Mouse (Mus musculus) duodenum, adult 2 months (tissue): Measurements from ENCODE around the gene Il2rg. TPM values are rescaled to one million over a fixed set of nuclear protein-coding genes. Genes with fewer than 3 reads are reported as not detected.

Source experiments
- polyA plus RNA-seq: library from polyadenylated mRNA; depleted of rRNA; stranded (reverse); fragments of >200 nt; gene quantifications from 2 replicates; pipeline ENCODE4 v1.2.3, GENCODE M21; 2012; ENCODE audit warnings: low replicate concordance; rRNA removed

Gene Il2rg
- polyA plus RNA-seq, result 5.3 and 11.3 TPM in 2 replicates

GRCm38 (mm10) chrX:101268025-101268754, at the start of gene Il2rg:
Gene Il2rg (minus strand): TSS chrX:101268255.

GRCm38 (mm10) chrX:101299055-101299454, 31.0 kb upstream of the Il2rg start, which contains the start of gene Nlgn3:
Gene Nlgn3 (plus strand): TSS chrX:101299168.

DNA sequence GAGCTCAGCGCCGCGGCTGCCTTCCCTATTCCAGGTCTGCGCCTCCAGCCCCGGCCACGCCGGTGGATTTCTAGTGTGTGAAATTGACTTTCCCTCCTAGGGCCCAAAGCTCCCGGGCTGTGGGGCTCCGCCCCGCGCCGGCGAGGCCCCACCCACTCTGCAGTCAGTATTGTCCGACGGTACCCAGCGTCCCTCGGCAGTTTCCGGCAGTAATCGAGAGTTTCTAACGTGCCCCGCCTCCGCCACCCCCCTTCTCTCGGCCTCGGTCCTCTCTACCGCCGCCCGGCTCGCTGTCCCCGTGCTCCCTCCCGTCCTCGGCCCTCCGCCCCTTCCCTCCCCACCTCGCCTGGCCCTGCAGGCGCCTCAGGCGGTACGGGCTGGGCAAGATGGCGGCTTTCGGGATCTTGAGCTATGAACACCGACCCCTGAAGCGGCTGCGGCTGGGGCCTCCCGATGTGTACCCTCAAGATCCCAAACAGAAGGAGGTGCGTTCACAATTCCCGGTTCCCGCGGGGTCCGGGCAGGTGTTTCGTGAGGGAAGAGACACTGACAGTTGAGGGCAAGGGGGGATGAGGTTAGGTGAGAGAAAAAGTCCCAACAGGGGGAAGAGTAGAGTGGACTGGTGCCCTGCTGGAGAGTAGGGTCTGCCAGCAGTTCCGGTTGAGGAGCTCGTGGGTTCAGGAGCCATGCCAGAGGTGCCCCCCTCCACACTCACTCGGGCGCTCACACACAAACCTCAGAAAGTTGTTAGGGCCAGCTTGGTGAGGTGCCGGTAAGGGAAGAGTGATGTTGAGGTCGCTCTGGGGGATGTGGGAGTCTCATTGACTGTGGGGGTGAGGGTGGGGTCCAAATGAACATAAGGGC, 6.1 kb upstream of the Il2rg start, which contains the start of gene Med12:
Gene Med12 (plus strand): TSS at position 156 of the 864 bp plus-strand sequence.

DNA sequence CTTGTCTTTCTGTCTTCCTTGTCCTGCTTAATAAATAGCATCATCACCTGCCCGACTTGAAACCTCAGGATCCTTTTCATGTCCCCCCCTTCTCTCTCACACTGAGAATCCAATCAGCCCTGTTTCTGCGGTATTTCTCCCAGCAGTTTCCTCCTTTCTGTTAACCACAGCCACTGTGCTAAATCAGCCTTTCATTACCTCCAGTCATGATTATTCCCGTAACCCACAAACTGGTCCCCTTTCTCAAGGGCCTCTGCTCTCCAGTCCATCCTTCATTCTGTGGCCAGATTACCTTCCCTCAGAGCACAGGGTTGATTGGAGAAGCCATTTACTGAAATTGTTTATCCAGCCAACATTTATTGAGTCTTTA, 685 bp upstream of the Il2rg start, which contains the start of gene Gm20489:
Gene Gm20489 (minus strand): TSS at position 269 of the 370 bp plus-strand sequence.

GRCm38 (mm10) chrX:101263892-101264291, 4.2 kb downstream of the Il2rg start, which contains the start of gene Gm614:
Gene Gm614 (minus strand): TSS chrX:101263992.

GRCm38 (mm10) chrX:101253952-101254729, 13.9 kb downstream of the Il2rg start, which contains the start of gene Foxo4:
Gene Foxo4 (plus strand): TSS chrX:101254528.

GRCm38 (mm10) chrX:101221834-101222795, 45.9 kb downstream of the Il2rg start, which contains the start of gene Snx12:
Gene Snx12 (minus strand): TSS chrX:101222563.

Other genes starting within 250 kb of the Il2rg start
- gene Tex11, start 208.6 kb downstream of the Il2rg start, polyA plus RNA-seq, result not detected in 2 replicates
- gene Slc7a3, start 182.2 kb downstream of the Il2rg start, polyA plus RNA-seq, result 0.41 and 2.6 TPM in 2 replicates
- 7.3 and 13.9 TPM in 2 replicates for gene Snx12, start 45.7 kb downstream of the Il2rg start, polyA plus RNA-seq
- 27.4 and 30.8 TPM in 2 replicates for gene Foxo4, start 13.7 kb downstream of the Il2rg start, polyA plus RNA-seq
- not detected in 2 replicates for gene Gm614, start 4.3 kb downstream of the Il2rg start, polyA plus RNA-seq
- not detected in 2 replicates for gene Gm20489, start 768 bp upstream of the Il2rg start, polyA plus RNA-seq
- gene Med12, start 5.8 kb upstream of the Il2rg start, polyA plus RNA-seq, result 92.3 and 204 TPM in 2 replicates
- 0.04 and 0.15 TPM in 2 replicates for gene Nlgn3, start 30.9 kb upstream of the Il2rg start, polyA plus RNA-seq
- 92.5 and 157 TPM in 2 replicates for gene Gjb1, start 108.1 kb upstream of the Il2rg start, polyA plus RNA-seq
- gene Zmym3, start 152.6 kb upstream of the Il2rg start, polyA plus RNA-seq, result 7.0 and 11.7 TPM in 2 replicates
- gene Nono, start 161.1 kb upstream of the Il2rg start, polyA plus RNA-seq, result 27.6 and 40.4 TPM in 2 replicates
- gene Itgb1bp2, start 180.8 kb upstream of the Il2rg start, polyA plus RNA-seq, result 0.13 and 0.36 TPM in 2 replicates